Mouse (Mus musculus): ENCODE results near the gene Atl3. TPM values are rescaled to one million over a fixed set of nuclear protein-coding genes. Genes with fewer than 3 reads are reported as not detected.
A peak's percentile ranks its signal among the peaks of the same experiment; 100 is the strongest.

Gene Atl3
- polyA plus RNA-seq (2015; fragmentation: Nextera tagmentation; extraction: Ambion mirVana) = 6.7 and 7.7 TPM in 2 replicates

GRCm38 (mm10) chr19:7493352-7494186 lies at the start of gene Atl3:
Gene Atl3, plus strand, starts transcription at chr19:7494040.
- Histone ChIP-seq H3K4me3 (replicated peaks; ENCODE audit: low read length) (peak within 1 kb of the TSS; percentile 84), H3K9me3 (ENCODE audit: control insufficient read depth, low read length) (no peaks in the 10 kb centered on the region), H3K9ac (replicated peaks; ENCODE audit: low read depth, low read length) (peak within 1 kb of the TSS; percentile 94), H3K27me3 (replicated peaks; ENCODE audit: control insufficient read depth, insufficient read depth, low read length) (no peaks in the 10 kb centered on the region), H3K4me2 (ENCODE audit: low read length) (peak within 1 kb of the TSS; percentile 67), H3K36me3 (ENCODE audit: control insufficient read depth, insufficient read depth) (no peaks in the 10 kb centered on the region), H3K4me1 (replicated peaks; ENCODE audit: control insufficient read depth, insufficient read depth, low read length) (peaks cover 5% of the 10 kb centered on the region), H3K27ac (ENCODE audit: low read length) (peak within 1 kb of the TSS; percentile 98)
- no peak for ATAC-seq
- WGBS = 31% methylated on average over 31 of the region's 31 CpGs

- 0 out of 2 replicates have a peak, but pooled peaks cover 2% of the 10 kb centered on the region for H3K4me1 ChIP-seq (replicated peaks; ENCODE audit: control insufficient read depth, insufficient read depth, low read length)
- no peak overlapping the region for H3K27ac ChIP-seq (ENCODE audit: low read length)
- H3K9ac ChIP-seq (replicated peaks; ENCODE audit: low read depth, low read length) = no peak overlapping the region
These were observed 48.7 kb upstream of the Atl3 start for GRCm38 (mm10) chr19:7445105-7445504.

GRCm38 (mm10) chr19:7445596-7445995 lies 48.2 kb upstream of the Atl3 start:
- ATAC-seq = no peak
- Histone ChIP-seq H3K4me1 (replicated peaks; ENCODE audit: control insufficient read depth, insufficient read depth, low read length) (0 out of 2 replicates have a peak, but pooled peaks cover 2% of the 10 kb centered on the region), H3K9ac (replicated peaks; ENCODE audit: low read depth, low read length) (no peak overlapping the region), H3K27me3 (replicated peaks; ENCODE audit: control insufficient read depth, insufficient read depth, low read length) (no peaks in the 10 kb centered on the region), H3K27ac (ENCODE audit: low read length) (no peak overlapping the region), H3K4me2 (ENCODE audit: low read length) (no peak overlapping the region), H3K9me3 (ENCODE audit: control insufficient read depth, low read length) (no peaks in the 10 kb centered on the region), H3K36me3 (ENCODE audit: control insufficient read depth, insufficient read depth) (peaks cover 2% of the 10 kb centered on the region; the same call in 1 of the 2 replicates), H3K4me3 (replicated peaks; ENCODE audit: low read length) (no peak overlapping the region)
- WGBS = 84% methylated on average over 1 of the region's 1 CpGs

More at GRCm38 (mm10) chr19:7445105-7445504, 48.7 kb upstream of the Atl3 start:
- Histone ChIP-seq H3K36me3 (ENCODE audit: control insufficient read depth, insufficient read depth) (peaks cover 2% of the 10 kb centered on the region; the same call in 1 of the 2 replicates), H3K9me3 (ENCODE audit: control insufficient read depth, low read length) (no peaks in the 10 kb centered on the region), H3K27me3 (replicated peaks; ENCODE audit: control insufficient read depth, insufficient read depth, low read length) (no peaks in the 10 kb centered on the region), H3K4me3 (replicated peaks; ENCODE audit: low read length) (no peak overlapping the region), H3K4me2 (ENCODE audit: low read length) (no peak overlapping the region)
- WGBS = 91% methylated on average over 2 of the region's 2 CpGs
- ATAC-seq = no peak

GRCm38 (mm10) chr19:7456803-7457202 lies 37.0 kb upstream of the Atl3 start:
- no peaks in the 10 kb centered on the region for H3K27me3 ChIP-seq (replicated peaks; ENCODE audit: control insufficient read depth, insufficient read depth, low read length)
- no peaks in the 10 kb centered on the region for H3K9me3 ChIP-seq (ENCODE audit: control insufficient read depth, low read length)
- no peak for ATAC-seq
- H3K4me3 ChIP-seq (replicated peaks; ENCODE audit: low read length) = no peak overlapping the region
- no peak overlapping the region for H3K9ac ChIP-seq (replicated peaks; ENCODE audit: low read depth, low read length)
- H3K4me1 ChIP-seq (replicated peaks; ENCODE audit: control insufficient read depth, insufficient read depth, low read length) = peaks cover 13% of the 10 kb centered on the region
- H3K36me3 ChIP-seq (ENCODE audit: control insufficient read depth, insufficient read depth) = peaks cover 3% of the 10 kb centered on the region
- 63% methylated on average over 2 of the region's 2 CpGs for WGBS
- H3K4me2 ChIP-seq (ENCODE audit: low read length) = no peak overlapping the region
- H3K27ac ChIP-seq (ENCODE audit: low read length) = no peak overlapping the region

GRCm38 (mm10) chr19:7458901-7459300 lies 34.9 kb upstream of the Atl3 start:
- H3K27me3 ChIP-seq (replicated peaks; ENCODE audit: control insufficient read depth, insufficient read depth, low read length) = no peaks in the 10 kb centered on the region
- no peak overlapping the region for H3K27ac ChIP-seq (ENCODE audit: low read length)
- peaks cover 3% of the 10 kb centered on the region for H3K36me3 ChIP-seq (ENCODE audit: control insufficient read depth, insufficient read depth)
- no peak overlapping the region for H3K4me3 ChIP-seq (replicated peaks; ENCODE audit: low read length)
- ATAC-seq = no peak
- no peak overlapping the region for H3K4me2 ChIP-seq (ENCODE audit: low read length)
- peaks cover 13% of the 10 kb centered on the region for H3K4me1 ChIP-seq (replicated peaks; ENCODE audit: control insufficient read depth, insufficient read depth, low read length)
- no peaks in the 10 kb centered on the region for H3K9me3 ChIP-seq (ENCODE audit: control insufficient read depth, low read length)
- H3K9ac ChIP-seq (replicated peaks; ENCODE audit: low read depth, low read length) = no peak overlapping the region

GRCm38 (mm10) chr19:7459370-7459769 lies 34.5 kb upstream of the Atl3 start:
- no peak overlapping the region for H3K4me3 ChIP-seq (replicated peaks; ENCODE audit: low read length)
- peaks cover 3% of the 10 kb centered on the region for H3K36me3 ChIP-seq (ENCODE audit: control insufficient read depth, insufficient read depth)
- H3K27ac ChIP-seq (ENCODE audit: low read length) = no peak overlapping the region
- H3K27me3 ChIP-seq (replicated peaks; ENCODE audit: control insufficient read depth, insufficient read depth, low read length) = no peaks in the 10 kb centered on the region
- no peak overlapping the region for H3K4me2 ChIP-seq (ENCODE audit: low read length)
- ATAC-seq = no peak
- 87% methylated on average over 2 of the region's 2 CpGs for WGBS
- no peak overlapping the region for H3K9ac ChIP-seq (replicated peaks; ENCODE audit: low read depth, low read length)
- no peaks in the 10 kb centered on the region for H3K9me3 ChIP-seq (ENCODE audit: control insufficient read depth, low read length)
- H3K4me1 ChIP-seq (replicated peaks; ENCODE audit: control insufficient read depth, insufficient read depth, low read length) = peaks cover 13% of the 10 kb centered on the region

- no peaks in the 10 kb centered on the region for H3K27me3 ChIP-seq (replicated peaks; ENCODE audit: control insufficient read depth, insufficient read depth, low read length)
- peaks cover 11% of the 10 kb centered on the region; the same call in 1 of the 2 replicates for H3K4me1 ChIP-seq (replicated peaks; ENCODE audit: control insufficient read depth, insufficient read depth, low read length)
- no peak for ATAC-seq
- H3K27ac ChIP-seq (ENCODE audit: low read length) = no peak overlapping the region
- H3K9ac ChIP-seq (replicated peaks; ENCODE audit: low read depth, low read length) = no peak overlapping the region
- H3K4me2 ChIP-seq (ENCODE audit: low read length) = no peak overlapping the region
- no peak overlapping the region for H3K4me3 ChIP-seq (replicated peaks; ENCODE audit: low read length)
- H3K9me3 ChIP-seq (ENCODE audit: control insufficient read depth, low read length) = no peaks in the 10 kb centered on the region
- 0 out of 2 replicates have a peak, but pooled peaks cover 2% of the 10 kb centered on the region for H3K36me3 ChIP-seq (ENCODE audit: control insufficient read depth, insufficient read depth)
These were observed 25.9 kb upstream of the Atl3 start for GRCm38 (mm10) chr19:7467915-7468314.

- H3K9ac ChIP-seq (replicated peaks; ENCODE audit: low read depth, low read length) = no peak overlapping the region
- H3K27ac ChIP-seq (ENCODE audit: low read length) = no peak overlapping the region
- 93% methylated on average over 2 of the region's 2 CpGs for WGBS
- H3K4me2 ChIP-seq (ENCODE audit: low read length) = no peak overlapping the region
- H3K27me3 ChIP-seq (replicated peaks; ENCODE audit: control insufficient read depth, insufficient read depth, low read length) = no peaks in the 10 kb centered on the region
- H3K36me3 ChIP-seq (ENCODE audit: control insufficient read depth, insufficient read depth) = 0 out of 2 replicates have a peak, but pooled peaks cover 2% of the 10 kb centered on the region
- no peak for ATAC-seq
- H3K4me1 ChIP-seq (replicated peaks; ENCODE audit: control insufficient read depth, insufficient read depth, low read length) = peaks cover 11% of the 10 kb centered on the region; the same call in 1 of the 2 replicates
- no peaks in the 10 kb centered on the region for H3K9me3 ChIP-seq (ENCODE audit: control insufficient read depth, low read length)
- H3K4me3 ChIP-seq (replicated peaks; ENCODE audit: low read length) = no peak overlapping the region
These were observed 23.2 kb upstream of the Atl3 start for GRCm38 (mm10) chr19:7470643-7471042.

- no peak for ATAC-seq
- Histone ChIP-seq H3K27me3 (replicated peaks; ENCODE audit: control insufficient read depth, insufficient read depth, low read length) (no peaks in the 10 kb centered on the region), H3K9ac (replicated peaks; ENCODE audit: low read depth, low read length) (no peak overlapping the region), H3K9me3 (ENCODE audit: control insufficient read depth, low read length) (no peaks in the 10 kb centered on the region), H3K36me3 (ENCODE audit: control insufficient read depth, insufficient read depth) (no peaks in the 10 kb centered on the region), H3K4me1 (replicated peaks; ENCODE audit: control insufficient read depth, insufficient read depth, low read length) (peaks cover 26% of the 10 kb centered on the region), H3K27ac (ENCODE audit: low read length) (no peak overlapping the region), H3K4me2 (ENCODE audit: low read length) (peak overlapping the region; percentile 86), H3K4me3 (replicated peaks; ENCODE audit: low read length) (no peak overlapping the region)
- WGBS = 93% methylated on average over 3 of the region's 3 CpGs
These were observed 14.0 kb upstream of the Atl3 start for GRCm38 (mm10) chr19:7479751-7480248.
